Mouse (Mus musculus) kidney, adult 2 months (tissue): ENCODE measurements at regions not wholly inside any gene's neighbourhood (a gene's known extent, or its start where the extent isn't known, plus 50 kb on each side); places are given as distances from the start of the nearest gene placed in this dataset.

ENCODE experiments used
- CTCF ChIP-seq: fragments of 200-500 bp; conservative IDR thresholded peaks from 2 replicates; pipeline ENCODE4 v1.5.1; 2011; ENCODE audit warnings: low read depth, mild to moderate bottlenecking, control low read depth, low read length, moderate library complexity, mixed read lengths; ENCODE audit not compliant: insufficient read depth, insufficient read length
- POLR2A ChIP-seq: fragments of 200-500 bp; IDR thresholded peaks from one replicate; pipeline ENCODE4 v1.6.1; 2011; ENCODE audit warnings: low read depth, low read length, control low read depth

DNA sequence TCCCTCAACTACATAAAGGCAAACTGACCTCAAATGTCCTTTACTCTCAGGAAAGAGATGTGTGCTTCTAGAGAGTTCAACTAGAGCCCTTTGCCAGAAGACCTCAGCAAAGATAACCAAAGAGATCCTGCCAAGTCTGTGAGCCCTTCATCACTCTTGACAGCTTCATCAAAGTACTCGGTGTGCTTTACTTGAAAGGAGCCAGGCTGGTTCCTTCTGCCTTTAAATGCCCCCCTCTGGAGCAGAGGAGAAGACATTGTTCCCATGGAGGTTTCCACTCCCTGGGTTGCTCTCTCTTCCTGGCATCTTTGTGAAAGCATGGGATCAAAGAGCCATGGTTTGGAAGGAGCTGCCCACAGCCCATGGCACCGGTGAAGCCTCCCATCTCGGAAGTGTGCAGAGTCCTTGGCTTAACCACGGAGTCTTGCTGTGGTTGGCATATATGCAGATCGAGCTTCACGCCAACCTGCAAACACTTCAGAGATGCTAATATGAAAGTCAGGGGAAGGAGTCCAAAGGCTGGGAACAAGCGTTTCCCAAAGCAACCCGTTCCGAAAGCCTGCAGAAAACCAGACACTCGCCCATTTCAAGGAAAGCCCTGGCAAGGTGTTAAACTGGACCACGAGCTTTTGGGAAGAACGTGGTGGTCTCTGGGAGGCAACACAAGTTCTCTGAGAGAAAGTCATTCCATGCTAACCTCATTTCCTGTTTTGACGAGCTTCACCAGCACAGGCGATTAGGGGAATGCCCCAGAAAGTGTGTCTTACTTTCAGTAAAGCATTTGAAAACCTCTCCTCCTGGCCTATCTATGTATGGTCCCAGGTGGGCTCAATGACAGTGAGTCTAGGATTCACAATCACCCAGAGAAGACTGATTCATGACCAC lies 223.5 kb upstream of the Spdye4c start:
- TF ChIP-seq CTCF = no peak
- TF ChIP-seq POLR2A = no peak
